Mouse (Mus musculus) kidney, adult 2 months (tissue): Measurements from ENCODE around the gene Cd151.

Experiments
- CTCF ChIP-seq: fragments of 200-500 bp; conservative IDR thresholded peaks from 2 replicates; pipeline ENCODE4 v1.5.1; 2011; ENCODE audit warnings: low read depth, mild to moderate bottlenecking, control low read depth, low read length, moderate library complexity, mixed read lengths; ENCODE audit not compliant: insufficient read depth, insufficient read length
- POLR2A ChIP-seq: fragments of 200-500 bp; IDR thresholded peaks from one replicate; pipeline ENCODE4 v1.6.1; 2011; ENCODE audit warnings: low read depth, low read length, control low read depth

DNA sequence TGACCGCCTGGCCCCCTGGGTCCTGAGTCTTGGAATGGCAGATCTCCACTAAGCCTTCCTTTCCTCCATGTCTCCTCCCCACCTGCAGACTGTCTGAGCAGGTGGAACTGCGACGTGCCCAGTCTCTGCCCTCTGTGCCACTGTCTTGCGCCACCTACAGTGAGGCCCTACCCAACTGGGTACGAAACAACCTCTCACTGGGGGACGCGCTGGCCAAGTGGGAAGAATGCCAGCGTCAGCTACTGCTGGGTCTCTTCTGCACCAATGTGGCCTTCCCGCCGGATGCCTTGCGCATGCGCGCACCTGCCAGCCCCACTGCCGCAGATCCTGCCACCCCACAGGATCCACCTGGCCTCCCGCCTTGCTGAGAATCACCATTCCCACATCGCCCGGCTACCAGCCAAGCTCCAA, 7.9 kb upstream of the Cd151 start:
- TF ChIP-seq CTCF (no peak), POLR2A (no peak)
